Mouse (Mus musculus) liver, embryonic 16.5 days (tissue): ENCODE data around the gene Rbm28. TPM values are rescaled to one million over a fixed set of nuclear protein-coding genes. Genes with fewer than 3 reads are reported as not detected.

Source experiments
- ATAC-seq: fragments of 200-750 bp; cut with Nextera tagmentation; 2 replicates; pipeline ENCODE4 v1.8.0; 2017; ENCODE audit warnings: low read depth, mild to moderate bottlenecking, moderate number of reproducible peaks, moderate library complexity
- H3K27ac ChIP-seq: fragments of 300-500 bp; sonication (generic); 2 replicates; pipeline ENCODE4 v1.5.1; 2014; ENCODE audit warnings: mild to moderate bottlenecking, low read length
- H3K27me3 ChIP-seq: fragments of 300-500 bp; sonication (generic); 2 replicates; pipeline ENCODE4 v1.6.1; 2014; ENCODE audit warnings: low read depth, low read length, mixed read lengths; ENCODE audit not compliant: control insufficient read depth, insufficient read depth
- H3K36me3 ChIP-seq: fragments of 300-500 bp; sonication (generic); 2 replicates; pipeline ENCODE4 v1.6.1; 2014; ENCODE audit warnings: mild to moderate bottlenecking; ENCODE audit not compliant: control insufficient read depth, insufficient read depth
- H3K4me1 ChIP-seq: fragments of 300-500 bp; sonication (generic); 2 replicates; pipeline ENCODE4 v1.6.1; 2014; ENCODE audit warnings: low read depth, low read length, mixed read lengths; ENCODE audit not compliant: control insufficient read depth
- H3K4me2 ChIP-seq: fragments of 300-500 bp; sonication (generic); 2 replicates; pipeline ENCODE4 v1.6.1; 2014; ENCODE audit warnings: low read depth, low read length, mixed read lengths
- H3K4me3 ChIP-seq: fragments of 300-500 bp; sonication (generic); 2 replicates; pipeline ENCODE4 v1.5.1; 2014; ENCODE audit warnings: low read depth, mild to moderate bottlenecking, low read length
- H3K9ac ChIP-seq: fragments of 300-500 bp; sonication (generic); 2 replicates; pipeline ENCODE4 v1.6.1; 2014; ENCODE audit warnings: low read depth, low read length
- H3K9me3 ChIP-seq: fragments of 300-500 bp; sonication (generic); replicated peaks from 2 replicates; pipeline ENCODE4 v1.6.1; 2016; ENCODE audit warnings: low read length; ENCODE audit not compliant: control insufficient read depth
- WGBS: fragments of 180-500 bp; shearing (Covaris S2); extraction: QIAGEN DNeasy Blood & Tissue Kit; methylation state at CpG from one replicate; pipeline ENCODE4 v1.1.7; 2014; ENCODE audit not compliant: insufficient replicate concordance; 5-methylcytosine and 5-hydroxymethylcytosine counted together
- polyA plus RNA-seq: library from polyadenylated mRNA; unstranded; fragments of >200 nt; fragmentation: Nextera tagmentation; extraction: Ambion mirVana; gene quantifications from 2 replicates; pipeline ENCODE4 v1.2.1, GENCODE M21; 2015

Rbm28 gene
- 8.8 and 8.9 TPM in 2 replicates for polyA plus RNA-seq

DNA sequence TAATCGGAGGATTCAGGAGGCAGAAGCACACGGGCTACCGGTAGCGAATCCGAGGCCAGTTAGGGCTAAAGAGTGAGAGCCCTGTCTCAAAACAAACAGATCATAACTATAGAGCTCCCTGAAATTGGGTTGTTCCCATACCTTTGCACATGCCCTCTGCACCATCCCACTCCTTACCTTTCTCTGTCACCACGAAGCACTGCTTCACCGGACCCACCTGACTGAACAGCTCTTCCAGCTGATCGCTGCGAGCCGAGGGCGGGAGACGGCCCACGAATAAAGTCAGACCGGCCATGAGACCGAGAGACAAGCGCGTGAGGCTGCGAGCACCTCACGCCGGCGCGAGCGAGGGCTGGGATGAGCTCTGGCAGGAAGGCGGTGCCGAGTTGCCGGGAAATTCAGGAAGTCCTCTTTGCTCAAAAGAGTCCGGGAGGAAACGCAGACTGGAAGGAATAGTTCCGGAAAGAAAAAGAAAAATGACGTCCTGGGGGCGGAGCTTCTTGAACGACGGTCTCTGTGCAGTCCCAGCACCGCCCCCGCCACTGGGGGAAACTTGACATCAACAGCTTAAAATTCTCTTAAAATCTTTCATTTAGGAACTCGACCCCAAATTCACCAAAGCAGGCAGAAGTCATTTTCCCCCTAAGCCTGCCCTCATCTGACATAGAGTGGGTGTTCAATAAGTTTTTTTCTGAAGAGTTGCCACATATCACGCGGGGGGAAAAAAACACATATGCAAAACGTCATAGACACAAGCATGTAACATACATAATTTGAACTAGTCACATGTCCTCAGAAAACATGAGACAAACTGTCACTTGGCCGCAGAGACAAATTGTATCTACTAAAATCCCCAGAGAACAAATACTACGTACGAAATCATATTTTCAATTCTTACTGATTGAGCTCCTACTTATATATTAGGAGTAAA lies at the start of gene Rbm28:
TSS of gene Rbm28 (minus strand) at position 693 of the 931 bp plus-strand sequence.
- peak within 1 kb of the TSS; percentile 77 for H3K9ac ChIP-seq
- peaks cover 32% of the 10 kb centered on the region for H3K27me3 ChIP-seq
- peak within 1 kb of the TSS; percentile 66; the same call in 1 of the 2 replicates for H3K27ac ChIP-seq
- H3K4me3 ChIP-seq, result peak within 1 kb of the TSS; percentile 79
- peak within 1 kb of the TSS; percentile 71 for H3K4me2 ChIP-seq
- H3K36me3 ChIP-seq, result no peaks in the 10 kb centered on the region
- 7% methylated on average over 42 of the region's 42 CpGs for WGBS
- no peaks in the 10 kb centered on the region for H3K9me3 ChIP-seq
- ATAC-seq, result peak; percentile 83
- peaks cover 9% of the 10 kb centered on the region for H3K4me1 ChIP-seq

DNA sequence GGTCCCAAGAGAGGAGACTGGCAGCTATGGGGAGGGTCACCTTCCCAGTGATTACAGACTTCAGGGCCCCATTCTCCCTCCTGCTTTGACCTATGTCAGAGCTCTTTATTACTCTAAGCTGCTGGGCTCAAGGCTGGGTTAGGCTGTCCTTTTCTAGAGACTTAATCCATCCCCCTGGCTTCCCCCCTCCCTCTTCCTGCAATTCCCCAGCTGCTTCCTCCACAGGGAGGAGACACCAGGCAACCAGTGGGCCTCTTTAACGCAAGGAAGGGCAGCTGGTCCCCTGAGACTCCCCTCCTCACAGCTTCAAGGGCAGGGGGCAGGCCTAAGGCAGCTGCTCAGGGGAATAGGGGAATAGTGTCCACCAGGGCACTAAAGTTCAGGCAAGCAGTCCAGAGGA lies 49.4 kb upstream of the Rbm28 start:
- no peak for ATAC-seq
- no peak overlapping the region for H3K4me3 ChIP-seq
- H3K4me1 ChIP-seq, result peaks cover 20% of the 10 kb centered on the region
- peaks cover 22% of the 10 kb centered on the region for H3K27me3 ChIP-seq
- H3K9ac ChIP-seq, result no peak overlapping the region
- no peak overlapping the region for H3K4me2 ChIP-seq
- H3K27ac ChIP-seq, result no peak overlapping the region
- WGBS, result 25% methylated on average over 1 of the region's 1 CpGs
- H3K9me3 ChIP-seq, result no peaks in the 10 kb centered on the region
- no peaks in the 10 kb centered on the region for H3K36me3 ChIP-seq

DNA sequence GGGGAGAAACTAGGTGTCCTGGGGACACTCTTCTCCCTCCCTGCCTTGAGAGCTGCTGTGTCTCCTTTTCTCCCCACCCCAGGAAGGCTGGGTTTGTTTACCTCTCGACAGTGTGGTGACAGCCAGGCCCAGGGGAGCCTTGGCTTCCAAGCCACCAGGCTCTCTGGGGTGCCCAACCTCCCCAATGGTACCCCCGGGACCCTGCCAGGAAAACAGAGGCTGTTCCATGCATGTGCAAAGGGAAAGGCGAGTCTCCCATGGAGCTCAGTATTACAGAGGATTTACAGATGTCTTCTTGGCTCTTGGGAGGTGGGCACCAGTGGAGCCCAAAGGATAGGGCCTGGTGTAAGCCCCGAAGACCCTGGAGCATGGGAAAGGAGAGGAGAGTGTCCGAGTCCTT lies 48.6 kb upstream of the Rbm28 start:
- Histone ChIP-seq H3K4me2 (no peak overlapping the region), H3K27ac (no peak overlapping the region), H3K27me3 (peaks cover 22% of the 10 kb centered on the region), H3K9ac (no peak overlapping the region), H3K9me3 (no peaks in the 10 kb centered on the region), H3K36me3 (no peaks in the 10 kb centered on the region), H3K4me1 (peaks cover 20% of the 10 kb centered on the region), H3K4me3 (no peak overlapping the region)
- WGBS, result 52% methylated on average over 5 of the region's 5 CpGs
- no peak for ATAC-seq

DNA sequence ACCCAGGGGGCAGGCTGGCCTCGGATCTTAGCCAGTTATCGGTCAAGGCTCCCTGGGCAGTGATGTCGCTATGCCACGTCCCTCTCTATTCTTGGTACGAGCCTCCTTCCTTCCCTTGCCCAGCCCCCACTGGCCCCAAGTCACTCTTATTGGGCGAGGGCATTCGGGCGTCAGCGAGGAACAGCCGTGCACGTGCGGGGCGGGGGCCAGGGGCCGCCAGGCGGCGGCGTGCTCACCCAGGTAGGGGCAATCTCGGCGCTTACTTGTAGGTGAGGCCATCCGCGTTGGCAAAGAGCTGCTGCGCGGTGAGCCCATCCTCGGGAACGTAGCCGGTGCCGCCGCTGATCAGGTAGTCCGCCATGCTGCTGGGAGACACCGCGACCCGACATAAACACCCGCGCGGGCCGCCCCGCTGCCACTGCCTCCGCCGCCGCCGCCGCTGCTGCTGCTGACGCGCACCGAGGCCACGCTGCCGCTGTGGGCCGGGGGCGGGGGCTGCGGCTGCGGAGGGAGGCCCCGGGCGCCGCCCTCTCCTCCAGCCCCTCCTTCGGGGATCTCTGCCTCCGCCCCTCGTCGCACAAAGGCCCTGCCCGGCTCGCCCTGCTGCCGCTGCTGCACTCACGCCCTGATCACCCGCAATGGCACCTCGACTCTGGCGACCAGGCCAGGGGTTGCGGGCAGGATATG lies 47.1 kb upstream of the Rbm28 start:
- peaks cover 22% of the 10 kb centered on the region for H3K27me3 ChIP-seq
- H3K36me3 ChIP-seq, result no peaks in the 10 kb centered on the region
- no peak overlapping the region for H3K27ac ChIP-seq
- peak overlapping the region; percentile 62 for H3K4me3 ChIP-seq
- peaks cover 20% of the 10 kb centered on the region for H3K4me1 ChIP-seq
- H3K9ac ChIP-seq, result peak overlapping the region; percentile 54
- under 1% methylated on average over 56 of the region's 66 CpGs for WGBS
- no peaks in the 10 kb centered on the region for H3K9me3 ChIP-seq
- peak; percentile 79 for ATAC-seq
- H3K4me2 ChIP-seq, result peak overlapping the region; percentile 87

DNA sequence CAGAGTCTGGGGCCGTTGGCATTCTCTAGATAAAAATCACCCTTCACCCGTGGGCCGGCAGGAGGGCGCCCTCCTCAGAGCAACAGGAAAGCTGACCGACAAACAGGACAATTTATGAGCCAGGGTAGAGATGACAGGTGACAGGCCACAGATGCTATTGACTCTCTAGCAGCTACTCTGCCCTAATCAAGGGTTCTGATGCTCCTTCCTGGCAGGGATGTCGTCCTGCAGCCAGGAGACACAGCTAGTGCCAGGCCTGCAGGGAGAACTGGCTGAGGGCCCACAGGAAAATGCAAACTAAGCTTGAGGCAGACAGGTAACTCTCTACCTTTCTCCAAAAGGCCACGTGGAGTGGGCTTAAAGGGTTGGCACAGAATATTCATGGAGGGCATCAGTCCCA lies 46.3 kb upstream of the Rbm28 start:
- H3K9ac ChIP-seq, result no peak overlapping the region
- no peaks in the 10 kb centered on the region for H3K9me3 ChIP-seq
- peaks cover 22% of the 10 kb centered on the region for H3K27me3 ChIP-seq
- peaks cover 17% of the 10 kb centered on the region for H3K4me1 ChIP-seq
- no peak overlapping the region for H3K27ac ChIP-seq
- WGBS, result 14% methylated on average over 7 of the region's 7 CpGs
- peak overlapping the region; percentile 87 for H3K4me2 ChIP-seq
- no peaks in the 10 kb centered on the region for H3K36me3 ChIP-seq
- ATAC-seq, result no peak
- H3K4me3 ChIP-seq, result no peak overlapping the region; the same call in 1 of the 2 replicates

DNA sequence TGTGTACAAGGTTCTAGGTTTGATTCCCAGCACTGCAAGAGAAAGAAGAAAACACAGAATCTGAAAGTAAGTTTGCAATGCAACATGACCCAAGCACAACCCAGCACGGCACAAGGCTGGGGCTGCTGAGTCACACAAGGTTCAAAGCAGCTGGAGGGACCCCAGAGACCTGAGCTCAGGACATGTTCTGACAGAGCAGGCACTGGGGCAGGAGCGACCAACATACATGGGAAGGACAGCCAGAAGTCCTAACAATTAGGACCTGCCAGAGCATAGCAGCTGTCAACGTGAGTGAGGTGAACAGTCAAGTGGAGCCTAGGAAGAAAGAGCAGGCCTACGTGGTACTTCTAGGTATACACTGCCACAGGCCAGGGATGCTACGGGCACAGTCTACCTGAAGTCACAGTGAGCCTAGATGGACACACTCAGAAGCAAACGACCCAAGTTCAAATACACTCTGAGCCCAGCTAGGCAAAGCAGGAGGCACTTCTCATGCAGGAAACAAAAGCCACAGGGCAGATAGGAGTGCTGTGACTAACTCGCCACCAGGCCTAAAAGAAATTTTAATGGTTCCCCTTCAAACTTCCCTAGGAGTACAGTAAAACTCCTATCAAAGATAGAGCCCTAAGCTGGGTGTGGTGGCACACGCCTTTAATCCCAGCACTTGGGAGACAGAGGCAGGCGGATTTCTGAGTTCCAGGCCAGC lies 45.6 kb upstream of the Rbm28 start:
- Histone ChIP-seq H3K9me3 (no peaks in the 10 kb centered on the region), H3K36me3 (no peaks in the 10 kb centered on the region), H3K4me1 (peaks cover 14% of the 10 kb centered on the region), H3K4me3 (no peak overlapping the region), H3K27me3 (peaks cover 15% of the 10 kb centered on the region), H3K27ac (no peak overlapping the region), H3K9ac (no peak overlapping the region), H3K4me2 (no peak overlapping the region)
- 52% methylated on average over 9 of the region's 9 CpGs for WGBS
- no peak for ATAC-seq

DNA sequence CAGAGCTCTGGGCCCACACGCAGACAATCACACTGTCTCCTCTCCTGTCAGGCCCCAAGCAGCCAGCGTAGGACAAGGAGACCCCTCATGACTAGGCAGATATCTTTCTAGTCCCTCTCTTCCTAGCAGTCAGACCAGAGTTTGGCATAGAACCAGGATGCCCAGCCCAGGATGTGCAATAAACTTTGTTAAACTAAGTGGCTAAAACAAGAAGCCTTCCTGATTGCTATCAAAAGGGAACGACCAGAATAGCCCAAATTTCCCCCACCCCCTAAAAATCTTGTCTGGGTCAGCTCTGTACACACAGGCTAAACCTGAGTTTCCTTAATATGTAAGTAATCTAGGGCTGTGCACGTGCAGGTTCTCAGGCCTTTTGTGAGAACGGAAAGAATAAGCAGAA lies 43.4 kb upstream of the Rbm28 start:
- Histone ChIP-seq H3K9me3 (no peaks in the 10 kb centered on the region), H3K4me2 (no peak overlapping the region), H3K27me3 (no peaks in the 10 kb centered on the region), H3K27ac (no peak overlapping the region), H3K36me3 (no peaks in the 10 kb centered on the region), H3K4me1 (peaks cover 11% of the 10 kb centered on the region), H3K4me3 (no peak overlapping the region), H3K9ac (no peak overlapping the region)
- 55% methylated on average over 5 of the region's 5 CpGs for WGBS
- no peak for ATAC-seq

DNA sequence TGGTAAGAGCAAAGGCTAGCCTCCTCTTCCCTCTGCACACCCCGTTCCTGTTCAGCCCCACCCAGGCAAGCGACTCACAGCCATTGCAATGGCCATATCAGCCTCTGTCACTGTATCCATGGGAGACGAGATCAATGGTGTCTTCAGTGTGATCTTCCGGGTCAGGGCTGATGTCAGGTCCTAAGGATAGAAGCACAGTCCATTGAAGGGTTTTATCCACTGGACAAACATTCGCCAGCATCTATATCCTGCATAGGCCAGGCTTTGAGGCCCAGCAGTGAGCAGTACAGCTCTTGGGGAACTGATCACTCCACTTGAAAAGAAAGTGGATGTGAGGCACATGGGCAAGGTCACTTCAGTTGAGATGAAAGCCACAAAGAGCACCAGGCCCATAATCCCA lies 42.2 kb upstream of the Rbm28 start:
- no peak overlapping the region for H3K27ac ChIP-seq
- no peaks in the 10 kb centered on the region for H3K36me3 ChIP-seq
- H3K9ac ChIP-seq, result no peak overlapping the region
- H3K4me2 ChIP-seq, result no peak overlapping the region
- no peaks in the 10 kb centered on the region for H3K27me3 ChIP-seq
- H3K9me3 ChIP-seq, result no peaks in the 10 kb centered on the region
- no peak for ATAC-seq
- no peak overlapping the region for H3K4me3 ChIP-seq
- 59% methylated on average over 5 of the region's 5 CpGs for WGBS
- peaks cover 6% of the 10 kb centered on the region for H3K4me1 ChIP-seq
